Mouse (Mus musculus) Muller cell, postnatal 12 days (primary cell): ENCODE measurements around the gene Lmna.

Experiments
- DNase-seq: peaks from one replicate; pipeline ENCODE4 v3.0.0-alpha.2; 2015; ENCODE audit errors: inconsistent ontology term

The Lmna gene

DNA sequence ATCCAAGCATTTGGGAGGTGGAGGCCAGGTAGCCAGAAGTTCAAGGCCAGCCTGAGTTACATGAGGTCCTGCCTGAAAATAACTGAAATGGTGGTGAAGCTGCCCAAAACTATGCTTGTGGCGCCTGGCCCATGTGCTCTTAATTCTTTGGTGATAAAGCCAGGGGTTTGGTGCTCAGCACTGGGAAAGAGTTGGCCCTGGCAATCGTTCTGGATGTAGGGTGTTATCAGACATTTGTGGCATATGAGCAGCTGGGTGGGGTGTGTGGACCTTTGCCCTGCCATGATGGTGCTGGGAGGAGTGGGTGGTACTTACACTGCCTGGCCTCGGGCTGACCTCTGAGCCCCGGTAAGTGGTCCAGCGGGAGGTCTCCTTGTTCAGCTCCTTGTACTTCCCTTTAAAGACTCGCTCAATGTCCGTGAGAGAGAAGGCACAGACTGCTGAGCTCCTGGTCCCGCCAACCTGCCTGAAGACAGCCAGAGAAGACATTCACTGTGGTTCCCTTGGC is 62.0 kb downstream of the Lmna start:
- DNase-seq = no peak

DNA sequence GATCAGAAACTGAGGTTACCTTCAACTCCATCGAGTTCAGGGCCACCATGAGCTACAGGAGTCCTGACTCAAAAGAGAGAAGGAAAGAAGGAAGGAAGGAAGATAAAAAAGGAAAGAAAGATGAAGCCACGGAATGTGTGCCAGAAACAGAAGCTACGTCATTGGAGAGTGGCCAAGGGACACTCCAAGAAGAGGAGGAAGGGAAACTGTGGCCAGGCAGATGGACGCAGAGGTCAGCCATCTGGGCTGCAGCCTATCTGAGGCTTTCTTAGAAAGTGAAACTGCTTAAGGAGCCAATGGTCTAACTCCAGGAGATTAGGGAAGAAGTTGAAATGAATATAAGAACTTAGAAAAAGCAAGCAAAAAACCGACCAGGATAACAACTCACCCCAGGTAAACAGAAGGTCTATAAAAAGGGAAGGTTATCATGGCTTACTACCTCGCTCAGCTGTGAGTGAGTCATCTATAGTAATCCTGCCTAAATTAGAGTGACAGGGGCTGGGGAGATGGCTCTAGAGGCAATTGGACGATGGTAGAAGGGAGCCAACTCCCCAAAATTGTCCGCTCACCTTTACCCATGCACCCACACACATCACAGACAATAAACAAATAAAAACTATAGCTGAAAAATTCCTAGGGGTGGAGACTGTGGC is 63.2 kb downstream of the Lmna start:
- no peak for DNase-seq

DNA sequence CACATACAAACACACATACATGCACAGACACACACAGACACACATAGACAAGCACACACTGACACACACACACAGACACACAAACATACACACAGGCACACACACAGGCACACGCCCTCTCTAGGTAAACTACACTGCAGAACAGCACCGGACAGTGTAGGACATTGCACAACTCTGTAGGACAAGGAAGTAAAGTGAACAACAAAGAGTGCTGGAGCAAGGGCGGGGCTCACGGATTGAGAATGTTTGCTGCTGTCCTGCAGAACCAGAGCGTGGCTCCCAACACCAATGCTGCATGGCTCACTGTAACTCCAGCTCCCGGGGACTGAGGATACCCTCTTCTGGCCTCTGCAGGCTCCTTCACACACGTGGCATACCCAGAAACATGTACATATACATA is 66.9 kb downstream of the Lmna start:
- DNase-seq = no peak

DNA sequence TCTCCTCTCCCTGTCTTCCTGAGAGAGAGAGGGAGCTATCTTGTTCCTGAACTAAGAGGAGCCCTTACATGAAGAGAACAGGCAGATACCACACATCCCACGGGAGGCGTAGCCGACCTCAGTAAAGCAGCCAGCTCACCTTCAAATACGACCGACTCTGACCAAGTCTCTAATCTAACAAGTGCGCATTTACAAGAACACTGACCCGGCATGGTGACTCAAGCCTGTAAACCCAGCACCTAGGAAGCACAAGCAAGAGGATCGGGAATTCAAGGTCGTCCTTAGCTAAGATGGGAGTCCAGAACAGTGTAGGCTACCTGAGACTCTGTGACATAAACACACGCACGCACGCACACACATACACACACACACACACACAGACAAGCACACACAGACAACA is 67.3 kb downstream of the Lmna start:
- DNase-seq = no peak

DNA sequence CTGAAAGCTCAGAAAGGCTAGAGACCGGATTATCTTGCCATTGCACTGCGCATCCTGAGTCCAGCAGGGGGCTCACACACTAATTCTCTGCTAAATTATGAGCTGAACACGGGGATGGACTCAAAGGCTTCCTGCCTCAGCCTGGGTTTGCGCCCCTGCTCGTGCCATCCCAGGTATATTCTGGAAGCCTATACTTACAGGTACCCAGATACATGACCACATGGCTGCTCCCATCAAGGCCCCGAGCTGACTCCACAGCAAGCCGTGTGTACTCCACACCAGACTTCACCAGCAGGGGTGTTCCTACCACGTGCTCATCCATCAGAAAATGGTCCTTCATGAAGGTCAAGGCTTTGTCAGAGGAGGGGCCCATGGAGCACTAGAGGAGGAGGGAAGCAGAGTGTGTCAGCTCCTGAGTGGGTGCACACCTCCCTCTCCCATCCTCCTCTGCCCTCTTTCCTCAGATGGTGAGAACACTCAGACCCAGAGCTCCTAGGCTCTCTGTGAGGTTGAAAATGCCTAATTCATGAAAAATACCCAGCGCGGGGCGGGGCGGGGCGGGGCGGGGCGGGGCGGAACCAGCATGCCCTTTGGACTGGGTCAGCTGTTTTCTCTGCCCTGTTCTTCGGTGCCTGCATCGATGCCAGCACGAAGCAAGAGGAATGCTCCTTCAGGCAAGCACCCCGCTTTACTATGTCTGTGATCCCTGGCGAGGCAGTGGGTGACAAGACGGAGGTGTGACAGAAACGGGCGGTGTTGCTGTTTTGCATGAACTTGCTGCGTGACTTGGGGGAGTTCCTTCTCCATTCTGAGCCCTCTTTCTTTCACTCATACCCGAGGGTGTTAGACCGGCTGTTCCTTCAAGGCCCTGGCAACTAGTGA is 69.0 kb downstream of the Lmna start:
- peak; percentile 20 for DNase-seq

DNA sequence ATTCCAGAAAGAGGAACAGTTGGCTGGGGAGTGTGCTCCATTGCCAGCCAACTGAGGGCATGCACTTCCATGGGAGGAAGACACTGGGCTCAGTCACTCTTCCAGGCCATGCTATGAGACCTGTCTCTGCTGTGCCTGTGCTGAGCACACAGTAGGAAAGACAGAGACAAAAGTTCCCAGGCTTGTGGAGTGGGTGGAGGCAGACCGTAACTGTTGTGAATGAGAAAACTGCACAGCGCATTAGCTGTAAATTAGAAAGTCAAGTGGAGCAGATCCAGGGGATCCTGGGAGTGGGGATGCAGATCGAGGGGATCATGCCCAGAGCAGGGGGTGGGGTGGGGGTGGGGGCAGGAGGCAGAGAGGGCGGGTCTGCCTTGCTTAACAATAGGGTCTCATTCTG is 70.2 kb downstream of the Lmna start:
- no peak for DNase-seq

DNA sequence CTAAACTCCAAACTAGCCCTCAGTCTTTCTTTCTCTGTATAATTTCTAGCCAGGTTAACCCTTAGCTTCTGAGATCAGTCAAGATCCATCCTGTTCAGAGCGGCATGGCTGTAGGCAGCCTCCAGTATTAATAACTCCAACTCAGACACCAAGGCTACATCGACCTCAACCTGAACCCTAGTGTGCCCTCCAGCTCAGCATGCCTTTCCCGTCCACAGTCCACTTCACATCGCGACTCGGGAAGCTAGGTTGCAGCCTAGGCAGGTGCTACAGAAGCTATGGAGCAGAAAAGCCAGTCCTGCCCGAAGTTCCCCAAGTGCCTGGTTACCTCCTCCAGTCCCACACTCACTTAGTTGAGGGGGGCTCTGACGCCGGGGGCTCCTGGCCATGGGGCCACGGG is 72.3 kb downstream of the Lmna start:
- DNase-seq = no peak

DNA sequence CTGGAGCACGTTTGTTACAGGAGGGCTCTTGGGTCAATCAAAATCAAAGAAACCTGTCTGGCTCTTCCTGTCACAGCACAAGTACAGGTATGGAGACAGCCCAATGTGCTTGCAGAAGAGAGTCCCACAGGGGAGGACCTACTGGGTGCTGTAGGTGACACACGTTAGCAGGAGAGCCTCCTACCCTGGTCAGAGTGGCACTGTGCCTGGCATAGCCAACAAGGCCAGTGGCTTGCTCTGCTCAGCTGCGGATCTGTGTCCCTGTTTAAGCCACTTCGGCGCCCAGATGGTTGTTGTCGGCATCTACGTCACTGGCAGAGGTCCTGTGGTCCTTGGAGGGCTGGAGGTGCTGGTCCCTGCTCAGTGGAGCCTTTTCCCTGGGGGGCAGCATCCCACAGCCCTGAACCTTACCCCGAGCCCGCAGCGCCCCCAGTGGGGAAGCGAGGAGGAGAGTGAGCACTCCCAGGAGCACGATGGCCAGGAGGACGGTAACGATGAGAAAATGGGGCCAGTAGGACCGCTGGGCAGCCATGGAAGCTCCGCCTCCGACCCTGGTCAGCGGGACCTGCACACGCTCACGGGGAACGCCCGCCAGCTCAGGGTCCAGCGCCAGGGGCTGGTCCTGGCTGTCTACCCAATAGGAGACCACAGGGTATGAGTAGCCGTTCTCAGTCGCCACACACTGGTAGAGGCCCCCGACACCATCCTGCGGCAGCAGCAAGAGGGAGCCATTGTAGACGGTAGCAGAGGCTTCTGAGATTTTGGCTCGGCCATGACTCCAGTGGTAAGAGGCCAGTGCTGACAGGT is 73.2 kb downstream of the Lmna start:
- DNase-seq = peak; percentile 89

DNA sequence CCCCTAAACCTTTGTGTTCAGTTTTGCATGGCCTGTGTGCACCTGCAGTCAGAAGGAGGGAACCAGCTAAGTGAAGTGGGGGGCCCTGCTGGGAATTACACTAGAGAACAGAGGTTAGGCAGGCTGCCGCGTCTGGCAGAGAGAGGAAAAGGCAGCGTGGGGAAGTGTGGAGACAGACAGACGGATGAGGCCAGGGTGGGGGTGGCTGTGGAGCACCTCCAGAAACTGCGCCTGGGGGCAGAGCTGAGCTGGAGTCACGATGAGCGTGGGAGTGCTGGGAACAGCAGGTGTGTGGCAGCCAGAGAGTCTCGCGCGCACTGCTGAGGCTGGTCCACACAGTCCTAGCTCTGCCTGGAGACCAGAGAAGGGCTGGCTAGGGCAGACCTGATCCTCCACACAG is 74.2 kb downstream of the Lmna start:
- no peak for DNase-seq
